In genomic region chr4:48362367-48362766, GRCm38 (mm10) we compare ENCODE assay signal across 29 mouse cellular contexts.
"Had no signal": no experiment of that assay in that cellular context is flagged by ENCODE, and none has a peak within 500 bp of the region (broad histone marks: within the 10 kb centered on the region; RNA-seq: fewer than 3 reads in every experiment).

No protein-coding gene starts in this region.

- H3K27me3 ChIP-seq: heart, embryonic 13.5 days; heart, embryonic 15.5 days; hindbrain, embryonic 12.5 days; hindbrain, embryonic 13.5 days; hindbrain, embryonic 15.5 days; intestine, embryonic 15.5 days; kidney, embryonic 15.5 days had no signal

- H3K4me2 ChIP-seq: heart, embryonic 13.5 days; heart, embryonic 15.5 days; hindbrain, embryonic 12.5 days; hindbrain, embryonic 13.5 days; hindbrain, embryonic 14.5 days; hindbrain, embryonic 15.5 days; intestine, embryonic 15.5 days; kidney, embryonic 15.5 days had no signal

- H3K9ac ChIP-seq: heart, embryonic 13.5 days; heart, embryonic 15.5 days; hindbrain, embryonic 12.5 days; hindbrain, embryonic 13.5 days; hindbrain, embryonic 14.5 days; hindbrain, embryonic 15.5 days; intestine, embryonic 15.5 days; kidney, embryonic 15.5 days had no signal

- H3K36me3 ChIP-seq: heart, embryonic 13.5 days; heart, embryonic 15.5 days; hindbrain, embryonic 10.5 days; hindbrain, embryonic 12.5 days; hindbrain, embryonic 13.5 days; hindbrain, embryonic 15.5 days; intestine, embryonic 15.5 days; kidney, embryonic 15.5 days had no signal

- H3K4me3 ChIP-seq: heart, embryonic 13.5 days; heart, embryonic 15.5 days; hindbrain, embryonic 10.5 days; hindbrain, embryonic 12.5 days; hindbrain, embryonic 13.5 days; hindbrain, embryonic 15.5 days; intestine, embryonic 15.5 days; kidney, embryonic 15.5 days; layer of hippocampus, adult 2 months; left cerebral cortex, adult 2 months had no signal

- H3K4me1 ChIP-seq: heart, embryonic 13.5 days; heart, embryonic 15.5 days; hindbrain, embryonic 10.5 days; hindbrain, embryonic 12.5 days; hindbrain, embryonic 13.5 days; hindbrain, embryonic 15.5 days; intestine, embryonic 15.5 days; kidney, embryonic 15.5 days had no signal

- H3K9me3 ChIP-seq: heart, embryonic 13.5 days; heart, embryonic 15.5 days; hindbrain, embryonic 12.5 days; hindbrain, embryonic 15.5 days; intestine, embryonic 15.5 days; kidney, embryonic 15.5 days had no signal

- H3K27ac ChIP-seq: heart, embryonic 13.5 days; heart, embryonic 15.5 days; hindbrain, embryonic 10.5 days; hindbrain, embryonic 12.5 days; hindbrain, embryonic 13.5 days; hindbrain, embryonic 14.5 days; hindbrain, embryonic 15.5 days; hindbrain, postnatal 0 days; intestine, embryonic 15.5 days; kidney, embryonic 15.5 days; kidney, postnatal 0 days; layer of hippocampus, adult 2 months; left cerebral cortex, adult 2 months had no signal

- DNase-seq: heart, postnatal 10 days; heart, postnatal 14 days; heart, postnatal 36 days; heart, postnatal 4 days; kidney, adult 11 months; kidney, adult 18-20 months; kidney, adult 2 months; kidney, adult 8-10 months; kidney, adult 9 months; kidney, postnatal 10 days; kidney, postnatal 14 days; kidney, postnatal 25 days; kidney, postnatal 36 days; kidney, postnatal 4 days; layer of hippocampus, adult 9-11 months; layer of hippocampus, postnatal 36 days had no signal
